Mouse (Mus musculus) neural tube, embryonic 11.5 days (tissue): ENCODE data around the gene Gm14401. TPM values are rescaled to one million over a fixed set of nuclear protein-coding genes. Genes with fewer than 3 reads are reported as not detected.
"Not testable (repeated sequence)": the region's sequence is repeated elsewhere in the genome, so short reads cannot be mapped to it uniquely, and the experiment has no call there.

ENCODE experiments used
- ATAC-seq: fragments of 200-750 bp; cut with Nextera tagmentation; 2 replicates; pipeline ENCODE4 v1.8.0; 2017; ENCODE audit warnings: moderate number of reproducible peaks, mild to moderate bottlenecking, moderate TSS enrichment, moderate library complexity; ENCODE audit not compliant: insufficient read depth, low FRiP score, low TSS enrichment
- DNase-seq: peaks from one replicate; pipeline ENCODE4 v3.0.0-alpha.2; 2015; ENCODE audit warnings: low spot score
- H3K27ac ChIP-seq: fragments of 300-500 bp; sonication (generic); 2 replicates; pipeline ENCODE4 v1.5.1; 2014; ENCODE audit warnings: low read depth, mild to moderate bottlenecking, low read length
- H3K27me3 ChIP-seq: fragments of 300-500 bp; sonication (generic); 2 replicates; pipeline ENCODE4 v1.6.1; 2014; ENCODE audit warnings: mild to moderate bottlenecking, low read length, mixed read lengths; ENCODE audit not compliant: control insufficient read depth, insufficient read depth
- H3K36me3 ChIP-seq: fragments of 300-500 bp; sonication (generic); 2 replicates; pipeline ENCODE4 v1.6.1; 2014; ENCODE audit warnings: mild to moderate bottlenecking, low read length, moderate library complexity, mixed read lengths; ENCODE audit not compliant: control insufficient read depth, insufficient read depth
- H3K4me1 ChIP-seq: fragments of 300-500 bp; sonication (generic); 2 replicates; pipeline ENCODE4 v1.6.1; 2014; ENCODE audit warnings: low read length, mixed read lengths; ENCODE audit not compliant: control insufficient read depth, insufficient read depth
- H3K4me2 ChIP-seq: fragments of 300-500 bp; sonication (generic); 2 replicates; pipeline ENCODE4 v1.6.1; 2014; ENCODE audit warnings: low read depth, mild to moderate bottlenecking, moderate library complexity
- H3K4me3 ChIP-seq: fragments of 300-500 bp; sonication (generic); 2 replicates; pipeline ENCODE4 v1.5.1; 2014; ENCODE audit warnings: low read depth, low read length
- H3K9ac ChIP-seq: fragments of 300-500 bp; sonication (generic); 2 replicates; pipeline ENCODE4 v1.6.1; 2014; ENCODE audit warnings: mild to moderate bottlenecking, low read length
- H3K9me3 ChIP-seq: fragments of 300-500 bp; sonication (generic); 2 replicates; pipeline ENCODE4 v1.6.1; 2016; ENCODE audit warnings: low read length; ENCODE audit not compliant: control insufficient read depth
- WGBS: fragments of 180-500 bp; shearing (Covaris S2); extraction: QIAGEN DNeasy Blood & Tissue Kit; methylation state at CpG from one replicate; pipeline ENCODE4 v1.1.7; 2014; 5-methylcytosine and 5-hydroxymethylcytosine counted together
- polyA plus RNA-seq: library from polyadenylated mRNA; unstranded; fragments of >200 nt; fragmentation: Nextera tagmentation; extraction: Ambion mirVana; gene quantifications from 2 replicates; pipeline ENCODE4 v1.2.1, GENCODE M21; 2014

The Gm14401 gene
- not detected in 2 replicates for polyA plus RNA-seq

GRCm38 (mm10) chr2:177073432-177074423, at the start of gene Gm14401:
Gene Gm14401, plus strand, starts transcription at chr2:177074320.
- H3K36me3 ChIP-seq, H3K4me3 ChIP-seq: not testable (repeated sequence)
- WGBS: 70% methylated on average over 7 of the region's 7 CpGs

GRCm38 (mm10) chr2:177072807-177073206, 1.3 kb upstream of the Gm14401 start:
- H3K27me3 ChIP-seq, H3K9me3 ChIP-seq, H3K4me1 ChIP-seq, H3K4me2 ChIP-seq, H3K27ac ChIP-seq, DNase-seq, H3K36me3 ChIP-seq, H3K4me3 ChIP-seq, ATAC-seq, H3K9ac ChIP-seq: not testable (repeated sequence)
- WGBS: 92% methylated on average over 1 of the region's 1 CpGs

More at GRCm38 (mm10) chr2:177073432-177074423, at the start of gene Gm14401:
- not testable (repeated sequence) for H3K9ac ChIP-seq, ATAC-seq, DNase-seq, H3K4me1 ChIP-seq, H3K4me2 ChIP-seq, H3K27ac ChIP-seq, H3K9me3 ChIP-seq, H3K27me3 ChIP-seq

- not testable (repeated sequence) for H3K9me3 ChIP-seq, DNase-seq, ATAC-seq
Measured at GRCm38 (mm10) chr2:177075015-177075414, 895 bp downstream of the Gm14401 start.

GRCm38 (mm10) chr2:177079866-177080265, 5.7 kb downstream of the Gm14401 start:
- not testable (repeated sequence) for H3K9ac ChIP-seq, DNase-seq, H3K27ac ChIP-seq, H3K4me3 ChIP-seq, H3K4me1 ChIP-seq, H3K4me2 ChIP-seq, H3K36me3 ChIP-seq, H3K9me3 ChIP-seq, H3K27me3 ChIP-seq, ATAC-seq
- WGBS: 81% methylated on average over 1 of the region's 1 CpGs

More at GRCm38 (mm10) chr2:177075015-177075414, 895 bp downstream of the Gm14401 start:
- not testable (repeated sequence) for H3K4me2 ChIP-seq, H3K4me3 ChIP-seq, H3K27me3 ChIP-seq, H3K4me1 ChIP-seq, H3K27ac ChIP-seq, H3K36me3 ChIP-seq, H3K9ac ChIP-seq

GRCm38 (mm10) chr2:177109086-177109485, 35.0 kb downstream of the Gm14401 start:
- H3K36me3 ChIP-seq, H3K9ac ChIP-seq, H3K27me3 ChIP-seq, DNase-seq, H3K4me1 ChIP-seq, H3K27ac ChIP-seq, H3K4me2 ChIP-seq, ATAC-seq, H3K4me3 ChIP-seq, H3K9me3 ChIP-seq: not testable (repeated sequence)
- 82% methylated on average over 5 of the region's 5 CpGs for WGBS

GRCm38 (mm10) chr2:177129097-177129496, 55.0 kb downstream of the Gm14401 start:
- H3K27ac ChIP-seq, H3K36me3 ChIP-seq, H3K27me3 ChIP-seq, H3K9me3 ChIP-seq, H3K9ac ChIP-seq, H3K4me2 ChIP-seq, ATAC-seq, H3K4me3 ChIP-seq, H3K4me1 ChIP-seq: not testable (repeated sequence)
- DNase-seq: peak; percentile 5
- WGBS: 36% methylated on average over 1 of the region's 1 CpGs

Other genes with a start within 250 kb of the Gm14401 start
- not detected in 2 replicates for gene Gm14408, start 243.2 kb upstream of the Gm14401 start, polyA plus RNA-seq
- 10.9 and 11.0 TPM in 2 replicates for gene Gm14296, start 146.5 kb upstream of the Gm14401 start, polyA plus RNA-seq
- 5.1 and 8.7 TPM in 2 replicates for gene Gm14419, start 73.4 kb upstream of the Gm14401 start, polyA plus RNA-seq
- 22.8 and 28.3 TPM in 2 replicates for gene Gm14410, start 132.1 kb downstream of the Gm14401 start, polyA plus RNA-seq
- not detected in 2 replicates for gene Gm14409, start 192.7 kb downstream of the Gm14401 start, polyA plus RNA-seq
- 0.24 and 0.26 TPM in 2 replicates for gene Gm14412, start 250.0 kb downstream of the Gm14401 start, polyA plus RNA-seq